14 mouse cellular contexts compared by ENCODE assay signal in the genomic region with DNA sequence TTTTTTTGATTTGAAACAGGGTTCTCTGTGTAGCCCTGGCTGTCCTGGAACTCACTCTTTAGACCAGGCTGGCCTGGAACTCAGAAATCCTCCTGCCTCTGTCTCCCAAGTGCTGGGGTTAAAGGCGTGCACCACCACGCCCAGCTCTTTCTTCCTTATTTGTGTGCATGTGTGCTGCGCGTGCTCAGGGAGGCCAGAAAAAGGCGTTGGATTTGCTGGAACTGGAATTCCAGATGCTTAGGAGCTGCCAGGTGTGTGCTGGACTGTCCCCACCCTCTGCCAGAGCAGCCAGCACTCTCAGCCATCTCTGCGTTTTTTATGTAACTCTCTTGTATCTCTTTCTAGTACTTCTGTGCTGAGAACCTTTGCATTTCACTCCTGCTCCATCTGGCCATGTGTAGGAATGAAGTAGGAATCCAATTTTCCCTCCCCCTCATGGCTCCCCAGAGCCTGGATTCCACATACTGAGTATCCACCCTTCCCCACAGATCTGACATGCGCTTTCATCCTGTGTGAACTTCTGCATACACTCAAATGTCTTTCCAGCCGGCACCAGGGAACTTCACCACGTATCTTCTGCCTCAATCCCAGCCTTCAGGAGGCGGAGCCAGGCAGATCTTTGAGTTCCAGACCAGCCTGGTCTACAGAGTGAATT. TPM values are rescaled to one million over a fixed set of nuclear protein-coding genes. Genes with fewer than 3 reads are reported as not detected.
DNase-seq lines count a peak whose midpoint lies in the region.
"Had no signal": no experiment of that assay in that cellular context is flagged by ENCODE, and none has a peak within 500 bp of the region (broad histone marks: within the 10 kb centered on the region; RNA-seq: fewer than 3 reads in every experiment).

No protein-coding gene starts in this region.

- DNase-seq in frontal cortex, adult 2 months (ENCODE audit: extremely low spot score in 1 of 2, low spot score in 1 of 2), result peak; percentile 85 to 86
- no peak for DNase-seq in frontal cortex, postnatal 10 days (ENCODE audit: low spot score in 2 of 2)
- peak; percentile 85 for DNase-seq in right cerebral cortex, adult 18-20 months
- DNase-seq in right cerebral cortex, postnatal 4 days, result no peak
- peak; percentile 85 for DNase-seq in layer of hippocampus, adult 9-11 months
- DNase-seq in right cerebral cortex, postnatal 36 days (ENCODE audit: low spot score in 2 of 2), result peak; percentile 56 to 85
- DNase-seq in gastrocnemius, postnatal 14 days, result no peak
- DNase-seq in spleen, postnatal 4 days (ENCODE audit: low spot score in 2 of 2), result no peak
- DNase-seq: cerebellum, adult 9-11 months; heart, adult 18-20 months; heart, postnatal 4 days; kidney, postnatal 25 days; lung, postnatal 10 days; thymus, adult 2 months had no signal

- intact Hi-C loops in gastrocnemius, postnatal 14 days (cut with DNase I; ENCODE audit: low total_unique reads), result no loop called here

RNA-seq across cellular contexts. Expression of a gene that starts 5.6 kb away (rescaled TPM):
- 78.9 and 79.5 TPM in 2 replicates for polyA plus RNA-seq in frontal cortex, adult 2 months (2012; rRNA removed)
- total RNA-seq in gastrocnemius, postnatal 14 days (2021), result under 1 TPM in 1 of 2 experiments, not detected in 1; 0.25 TPM

RNA-seq across cellular contexts. Expression of a gene that starts 12.8 kb away (rescaled TPM):
- 89.1 and 98.7 TPM in 2 replicates for polyA plus RNA-seq in frontal cortex, adult 2 months (2012; rRNA removed)
- 10 to 100 TPM in 1 of 2 experiments, 1 to 10 TPM in 1; 8.4 to 12.0 TPM for total RNA-seq in gastrocnemius, postnatal 14 days (2021)

RNA-seq across cellular contexts. Expression of a gene that starts 46.4 kb away (rescaled TPM):
- 29.3 and 31.6 TPM in 2 replicates for polyA plus RNA-seq in frontal cortex, adult 2 months (2012; rRNA removed)
- total RNA-seq in gastrocnemius, postnatal 14 days (2021), result 10 to 100 TPM; 17.8 to 20.2 TPM

RNA-seq across cellular contexts. Expression of a gene that starts 46.7 kb away (rescaled TPM):
- 513 and 799 TPM in 2 replicates for polyA plus RNA-seq in frontal cortex, adult 2 months (2012; rRNA removed)
- 10 to 100 TPM; 87.0 to 90.4 TPM for total RNA-seq in gastrocnemius, postnatal 14 days (2021)

Comparison
In these comparisons a context has a peak if more than half of its experiments do, and no peak if none do; other contexts are left out.
1. DNase-seq: peak in frontal cortex, adult 2 months (2 of 2), right cerebral cortex, adult 18-20 months (single experiment), layer of hippocampus, adult 9-11 months (single experiment) and right cerebral cortex, postnatal 36 days (2 of 2); none in frontal cortex, postnatal 10 days (0 of 2), right cerebral cortex, postnatal 4 days (single experiment), gastrocnemius, postnatal 14 days (single experiment) and spleen, postnatal 4 days (0 of 2).